Mouse (Mus musculus): ENCODE data around the gene 4930432M17Rik. TPM values are rescaled to one million over a fixed set of nuclear protein-coding genes. Genes with fewer than 3 reads are reported as not detected.

Gene 4930432M17Rik
- not detected in 2 replicates for polyA plus RNA-seq (2015; fragmentation: Nextera tagmentation; extraction: Ambion mirVana)

GRCm38 (mm10) chr3:121670462-121670861 is at the start of gene 4930432M17Rik:
Gene 4930432M17Rik (plus strand): TSS chr3:121670762.
- H3K4me3 ChIP-seq: no peak within 1 kb of the TSS
- 61% methylated on average over 4 of the region's 4 CpGs for WGBS
- no peak for ATAC-seq (ENCODE audit: low FRiP score, low read depth)
- H3K27ac ChIP-seq (replicated peaks): no peak within 1 kb of the TSS
- no peaks in the 10 kb centered on the region for H3K9me3 ChIP-seq
- H3K36me3 ChIP-seq: no peaks in the 10 kb centered on the region
- H3K4me1 ChIP-seq (replicated peaks): no peaks in the 10 kb centered on the region
- H3K9ac ChIP-seq: no peak within 1 kb of the TSS
- no peak within 1 kb of the TSS for H3K4me2 ChIP-seq
- no peaks in the 10 kb centered on the region for H3K27me3 ChIP-seq

- 89% methylated on average over 2 of the region's 2 CpGs for WGBS
- ATAC-seq (ENCODE audit: low FRiP score, low read depth): no peak
- Histone ChIP-seq H3K4me1 (replicated peaks) (no peaks in the 10 kb centered on the region), H3K27me3 (no peaks in the 10 kb centered on the region), H3K9ac (no peak overlapping the region), H3K9me3 (no peaks in the 10 kb centered on the region), H3K36me3 (no peaks in the 10 kb centered on the region), H3K27ac (replicated peaks) (no peak overlapping the region), H3K4me2 (no peak overlapping the region), H3K4me3 (no peak overlapping the region)
Observed at GRCm38 (mm10) chr3:121625662-121626061, 44.9 kb upstream of the 4930432M17Rik start.

GRCm38 (mm10) chr3:121626273-121626672 is 44.3 kb upstream of the 4930432M17Rik start:
- Histone ChIP-seq H3K4me1 (replicated peaks) (no peaks in the 10 kb centered on the region), H3K4me3 (no peak overlapping the region), H3K9ac (no peak overlapping the region), H3K36me3 (no peaks in the 10 kb centered on the region), H3K27ac (replicated peaks) (no peak overlapping the region), H3K9me3 (no peaks in the 10 kb centered on the region), H3K4me2 (no peak overlapping the region), H3K27me3 (no peaks in the 10 kb centered on the region)
- WGBS: 90% methylated on average over 3 of the region's 3 CpGs
- ATAC-seq (ENCODE audit: low FRiP score, low read depth): no peak

- ATAC-seq (ENCODE audit: low FRiP score, low read depth): no peak
- Histone ChIP-seq H3K36me3 (no peaks in the 10 kb centered on the region), H3K4me3 (no peak overlapping the region), H3K9me3 (no peaks in the 10 kb centered on the region), H3K4me2 (no peak overlapping the region), H3K9ac (no peak overlapping the region), H3K27me3 (no peaks in the 10 kb centered on the region), H3K4me1 (replicated peaks) (no peaks in the 10 kb centered on the region), H3K27ac (replicated peaks) (no peak overlapping the region)
- 75% methylated on average over 3 of the region's 3 CpGs for WGBS
Observed at GRCm38 (mm10) chr3:121628245-121628644, 42.3 kb upstream of the 4930432M17Rik start.

- no peak for ATAC-seq (ENCODE audit: low FRiP score, low read depth)
- no peak overlapping the region for H3K27ac ChIP-seq (replicated peaks)
- no peaks in the 10 kb centered on the region for H3K9me3 ChIP-seq
- no peak overlapping the region for H3K4me2 ChIP-seq
- H3K4me3 ChIP-seq: no peak overlapping the region
- no peaks in the 10 kb centered on the region for H3K36me3 ChIP-seq
- H3K4me1 ChIP-seq (replicated peaks): no peaks in the 10 kb centered on the region
- H3K27me3 ChIP-seq: no peaks in the 10 kb centered on the region
- WGBS: 82% methylated on average over 7 of the region's 7 CpGs
- H3K9ac ChIP-seq: no peak overlapping the region
Observed at GRCm38 (mm10) chr3:121630626-121631025, 39.9 kb upstream of the 4930432M17Rik start.

- no peak for ATAC-seq (ENCODE audit: low FRiP score, low read depth)
Observed at GRCm38 (mm10) chr3:121634963-121635362, 35.6 kb upstream of the 4930432M17Rik start.

GRCm38 (mm10) chr3:121635505-121635904 is 35.1 kb upstream of the 4930432M17Rik start:
- Histone ChIP-seq H3K9ac (no peak overlapping the region), H3K27ac (replicated peaks) (no peak overlapping the region), H3K36me3 (no peaks in the 10 kb centered on the region), H3K4me1 (replicated peaks) (no peaks in the 10 kb centered on the region), H3K4me3 (no peak overlapping the region), H3K4me2 (no peak overlapping the region), H3K27me3 (no peaks in the 10 kb centered on the region), H3K9me3 (no peaks in the 10 kb centered on the region)
- WGBS: 72% methylated on average over 7 of the region's 7 CpGs
- ATAC-seq (ENCODE audit: low FRiP score, low read depth): no peak

More at GRCm38 (mm10) chr3:121634963-121635362, 35.6 kb upstream of the 4930432M17Rik start:
- Histone ChIP-seq H3K4me3 (no peak overlapping the region), H3K9ac (no peak overlapping the region), H3K36me3 (no peaks in the 10 kb centered on the region), H3K27ac (replicated peaks) (no peak overlapping the region), H3K4me2 (no peak overlapping the region), H3K9me3 (no peaks in the 10 kb centered on the region), H3K27me3 (no peaks in the 10 kb centered on the region), H3K4me1 (replicated peaks) (no peaks in the 10 kb centered on the region)
- WGBS: 91% methylated on average over 3 of the region's 3 CpGs

GRCm38 (mm10) chr3:121636315-121636714 is 34.2 kb upstream of the 4930432M17Rik start:
- peak overlapping the region; percentile 34; the same call in 1 of the 2 replicates for H3K27ac ChIP-seq (replicated peaks)

GRCm38 (mm10) chr3:121636748-121637147 is 33.8 kb upstream of the 4930432M17Rik start:
- Histone ChIP-seq H3K4me3 (no peak overlapping the region), H3K9me3 (no peaks in the 10 kb centered on the region), H3K27ac (replicated peaks) (peak overlapping the region; percentile 34; the same call in 1 of the 2 replicates), H3K4me1 (replicated peaks) (no peaks in the 10 kb centered on the region), H3K4me2 (no peak overlapping the region), H3K27me3 (no peaks in the 10 kb centered on the region), H3K36me3 (no peaks in the 10 kb centered on the region), H3K9ac (no peak overlapping the region)
- no peak for ATAC-seq (ENCODE audit: low FRiP score, low read depth)
- WGBS: 72% methylated on average over 7 of the region's 7 CpGs

More at GRCm38 (mm10) chr3:121636315-121636714, 34.2 kb upstream of the 4930432M17Rik start:
- ATAC-seq (ENCODE audit: low FRiP score, low read depth): peak; percentile 72
- H3K9me3 ChIP-seq: no peaks in the 10 kb centered on the region
- 64% methylated on average over 6 of the region's 6 CpGs for WGBS
- H3K4me1 ChIP-seq (replicated peaks): no peaks in the 10 kb centered on the region
- no peak overlapping the region for H3K9ac ChIP-seq
- H3K27me3 ChIP-seq: no peaks in the 10 kb centered on the region
- H3K4me3 ChIP-seq: no peak overlapping the region
- H3K4me2 ChIP-seq: no peak overlapping the region
- no peaks in the 10 kb centered on the region for H3K36me3 ChIP-seq

GRCm38 (mm10) chr3:121637792-121638191 is 32.8 kb upstream of the 4930432M17Rik start:
- no peaks in the 10 kb centered on the region for H3K9me3 ChIP-seq
- no peak overlapping the region for H3K27ac ChIP-seq (replicated peaks)
- H3K4me2 ChIP-seq: no peak overlapping the region
- no peaks in the 10 kb centered on the region for H3K27me3 ChIP-seq
- no peak overlapping the region for H3K9ac ChIP-seq
- no peak for ATAC-seq (ENCODE audit: low FRiP score, low read depth)
- H3K4me3 ChIP-seq: no peak overlapping the region
- no peaks in the 10 kb centered on the region for H3K4me1 ChIP-seq (replicated peaks)
- H3K36me3 ChIP-seq: no peaks in the 10 kb centered on the region
- 79% methylated on average over 5 of the region's 5 CpGs for WGBS

- H3K9ac ChIP-seq: no peak overlapping the region
- no peaks in the 10 kb centered on the region for H3K9me3 ChIP-seq
- no peak overlapping the region for H3K4me2 ChIP-seq
- 95% methylated on average over 3 of the region's 3 CpGs for WGBS
- no peaks in the 10 kb centered on the region for H3K27me3 ChIP-seq
- H3K4me1 ChIP-seq (replicated peaks): no peaks in the 10 kb centered on the region
- H3K36me3 ChIP-seq: no peaks in the 10 kb centered on the region
- no peak for ATAC-seq (ENCODE audit: low FRiP score, low read depth)
- no peak overlapping the region for H3K4me3 ChIP-seq
- H3K27ac ChIP-seq (replicated peaks): no peak overlapping the region
Observed at GRCm38 (mm10) chr3:121638241-121638640, 32.3 kb upstream of the 4930432M17Rik start.

- no peak overlapping the region for H3K9ac ChIP-seq
- H3K27ac ChIP-seq (replicated peaks): no peak overlapping the region
- H3K9me3 ChIP-seq: no peaks in the 10 kb centered on the region
- 60% methylated on average over 2 of the region's 2 CpGs for WGBS
- no peaks in the 10 kb centered on the region for H3K4me1 ChIP-seq (replicated peaks)
- H3K4me2 ChIP-seq: no peak overlapping the region
- no peak for ATAC-seq (ENCODE audit: low FRiP score, low read depth)
- H3K27me3 ChIP-seq: no peaks in the 10 kb centered on the region
- H3K4me3 ChIP-seq: no peak overlapping the region
- no peaks in the 10 kb centered on the region for H3K36me3 ChIP-seq
Observed at GRCm38 (mm10) chr3:121640611-121641010, 30.0 kb upstream of the 4930432M17Rik start.

- Histone ChIP-seq H3K4me1 (replicated peaks) (no peaks in the 10 kb centered on the region), H3K27ac (replicated peaks) (no peak overlapping the region), H3K36me3 (no peaks in the 10 kb centered on the region), H3K27me3 (no peaks in the 10 kb centered on the region), H3K4me2 (no peak overlapping the region), H3K4me3 (no peak overlapping the region), H3K9me3 (no peaks in the 10 kb centered on the region), H3K9ac (no peak overlapping the region)
- WGBS: 67% methylated on average over 8 of the region's 8 CpGs
- no peak for ATAC-seq (ENCODE audit: low FRiP score, low read depth)
Observed at GRCm38 (mm10) chr3:121643236-121643635, 27.3 kb upstream of the 4930432M17Rik start.
